Mouse (Mus musculus): ENCODE measurements around the gene N4bp3.
"Not testable (repeated sequence)": the region's sequence is repeated elsewhere in the genome, so short reads cannot be mapped to it uniquely, and the experiment has no call there.

Gene N4bp3

DNA sequence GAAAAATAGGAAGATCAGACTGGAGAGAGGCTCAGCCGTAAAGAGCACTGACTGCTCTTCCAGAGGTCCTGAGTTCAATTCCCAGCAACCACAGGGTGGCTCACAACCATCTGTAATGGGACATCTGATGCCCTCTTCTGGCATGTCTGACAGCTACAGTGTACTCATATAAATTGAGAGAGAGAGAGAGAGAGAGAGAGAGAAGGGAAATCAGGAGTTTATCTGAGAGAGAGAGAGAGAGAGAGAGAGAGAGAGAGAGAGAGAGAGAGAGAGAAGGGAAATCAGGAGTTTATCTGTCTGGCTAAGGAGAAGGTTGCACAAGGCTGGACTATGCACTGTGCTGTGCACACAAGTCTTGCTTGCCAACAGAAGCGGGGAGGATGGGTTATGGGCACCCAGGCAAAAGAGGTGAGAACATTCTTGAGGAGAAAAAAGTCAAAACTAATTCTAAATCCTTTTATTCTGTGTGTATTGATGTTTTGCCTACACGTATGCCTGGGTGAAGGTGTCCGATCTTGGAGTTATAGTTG, 2.3 kb upstream of the N4bp3 start:
- DNase-seq (ENCODE audit: low read depth), result no peak

- DNase-seq (ENCODE audit: low read depth), result no peak
Measured at GRCm38 (mm10) chr11:51650261-51650660, 381 bp downstream of the N4bp3 start.

GRCm38 (mm10) chr11:51649889-51650199, 798 bp downstream of the N4bp3 start:
- no peak for DNase-seq (ENCODE audit: low read depth)

- DNase-seq (ENCODE audit: low read depth), result no peak
Measured at GRCm38 (mm10) chr11:51649111-51649888, 1.3 kb downstream of the N4bp3 start.

DNA sequence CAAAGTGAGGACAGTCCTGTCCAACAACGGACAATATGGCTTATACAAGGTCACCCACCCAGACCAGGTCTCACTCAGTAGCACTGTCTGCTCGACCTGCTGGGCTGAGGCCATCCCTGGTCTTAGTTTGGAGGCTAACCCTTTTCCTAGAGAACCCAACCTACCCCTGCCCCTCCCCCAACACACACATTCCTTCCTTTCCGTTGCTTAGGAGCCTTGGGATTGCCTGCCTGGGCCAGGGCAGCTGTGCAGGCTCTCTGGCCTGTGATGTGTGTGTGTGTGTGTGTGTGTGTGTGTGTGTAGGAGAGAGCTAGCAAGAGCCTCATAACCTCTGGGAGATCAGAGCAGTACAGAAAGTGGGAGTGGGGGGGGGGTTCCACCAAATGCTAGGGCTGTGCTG, 2.1 kb downstream of the N4bp3 start:
- DNase-seq (ENCODE audit: low read depth), result no peak

GRCm38 (mm10) chr11:51646751-51647667, 3.6 kb downstream of the N4bp3 start:
- DNase-seq (ENCODE audit: low read depth), result no peak

DNA sequence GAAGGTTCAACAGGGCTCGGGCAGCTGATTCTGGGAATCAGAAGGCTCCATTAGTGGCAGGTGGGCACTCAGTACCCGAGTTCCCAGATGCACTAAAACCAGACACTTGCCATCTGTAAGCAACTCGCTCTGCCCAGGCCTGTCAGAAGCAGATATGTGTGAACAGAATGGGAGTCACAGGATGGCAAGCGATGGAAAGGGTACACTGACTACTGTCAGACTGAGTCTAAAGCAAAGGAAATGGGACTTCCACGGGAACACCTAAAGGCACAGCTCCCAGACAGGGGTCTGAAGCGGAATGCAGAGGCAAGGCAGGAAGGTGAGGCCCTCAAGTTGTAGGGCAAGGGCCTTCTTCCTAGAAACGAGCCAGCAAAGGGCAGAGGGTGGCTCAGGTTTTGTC, 4.4 kb downstream of the N4bp3 start:
- DNase-seq (ENCODE audit: low read depth), result no peak

- DNase-seq (ENCODE audit: low read depth), result no peak
Measured at GRCm38 (mm10) chr11:51645293-51645692, 5.3 kb downstream of the N4bp3 start.

- DNase-seq (ENCODE audit: low read depth), result no peak
Measured at GRCm38 (mm10) chr11:51644217-51644616, 6.4 kb downstream of the N4bp3 start.

DNA sequence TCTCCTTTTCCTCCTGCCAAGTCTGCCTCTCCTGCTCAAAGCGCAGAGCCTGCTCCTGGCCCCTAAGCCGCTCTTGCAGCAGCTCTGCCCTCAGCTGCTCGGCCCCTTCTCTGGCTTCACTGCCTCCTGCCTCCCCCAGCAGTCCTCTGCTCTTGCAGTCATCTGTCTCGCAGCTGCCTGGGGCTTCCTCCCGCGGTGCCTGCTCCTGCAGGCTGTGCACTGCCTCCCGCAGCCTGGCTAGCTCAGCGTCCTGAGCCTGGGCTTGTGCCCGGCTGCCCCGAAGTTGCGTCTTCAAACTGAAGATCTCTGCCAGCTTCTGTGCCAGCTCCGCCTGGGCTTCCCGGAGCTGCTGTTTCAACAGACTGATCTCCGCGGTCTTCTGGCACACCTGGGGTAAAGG, 6.9 kb downstream of the N4bp3 start:
- DNase-seq (ENCODE audit: low read depth), result no peak

DNA sequence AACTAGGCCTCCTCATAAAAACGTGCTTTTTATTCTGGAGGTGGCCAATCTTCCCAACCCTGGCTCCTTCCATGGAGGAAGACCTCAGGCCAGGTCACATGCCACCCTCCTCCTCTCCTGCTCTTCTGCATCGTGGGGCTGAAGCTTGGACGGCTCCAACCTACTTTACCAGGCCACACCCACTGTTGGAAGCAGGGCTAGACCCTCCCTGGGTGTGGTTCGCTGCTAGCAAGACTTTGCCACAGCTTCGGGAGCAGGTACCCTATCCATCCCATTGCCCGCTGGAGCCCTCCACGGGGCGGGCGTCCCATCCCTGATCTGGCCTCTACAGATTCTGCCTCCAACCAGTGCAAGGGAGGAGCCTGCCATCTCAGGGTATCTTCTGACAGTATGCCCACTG, 7.4 kb downstream of the N4bp3 start:
- no peak for DNase-seq (ENCODE audit: low read depth)

GRCm38 (mm10) chr11:51640748-51641147, 9.9 kb downstream of the N4bp3 start:
- DNase-seq (ENCODE audit: low read depth), result no peak

- DNase-seq (ENCODE audit: low read depth), result no peak
Measured at GRCm38 (mm10) chr11:51638497-51638896, 12.1 kb downstream of the N4bp3 start.

GRCm38 (mm10) chr11:51637971-51638414, 12.6 kb downstream of the N4bp3 start:
- DNase-seq (ENCODE audit: low read depth), result no peak

DNA sequence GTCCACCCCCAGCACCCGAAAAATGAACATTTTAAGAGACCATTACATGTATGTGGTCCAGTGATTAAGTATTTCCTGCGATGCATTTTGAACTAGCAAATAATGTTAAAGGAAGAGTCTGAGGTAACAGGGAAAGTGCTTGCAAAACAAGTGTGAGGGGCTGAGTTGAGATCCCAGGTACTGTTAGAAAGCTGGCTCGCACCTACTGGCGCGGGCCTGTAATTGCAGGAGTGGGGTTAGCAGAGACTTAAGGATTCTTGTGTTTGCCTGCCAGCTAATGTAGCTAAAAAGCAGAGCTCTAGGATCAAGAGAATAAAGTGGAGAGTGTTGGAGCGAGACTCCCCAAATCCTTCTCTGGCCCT, 14.3 kb downstream of the N4bp3 start:
- peak; percentile 60 for DNase-seq (ENCODE audit: low read depth)

GRCm38 (mm10) chr11:51635525-51636322, 14.9 kb downstream of the N4bp3 start, which contains the start of gene Rmnd5b:
Gene Rmnd5b (minus strand): TSS chr11:51635896.
- peak; percentile 61 for DNase-seq (ENCODE audit: low read depth)

- DNase-seq (ENCODE audit: low read depth), result no peak
Measured at GRCm38 (mm10) chr11:51635127-51635524, 15.5 kb downstream of the N4bp3 start.

GRCm38 (mm10) chr11:51633721-51634120, 16.9 kb downstream of the N4bp3 start:
- no peak for DNase-seq (ENCODE audit: low read depth)

DNA sequence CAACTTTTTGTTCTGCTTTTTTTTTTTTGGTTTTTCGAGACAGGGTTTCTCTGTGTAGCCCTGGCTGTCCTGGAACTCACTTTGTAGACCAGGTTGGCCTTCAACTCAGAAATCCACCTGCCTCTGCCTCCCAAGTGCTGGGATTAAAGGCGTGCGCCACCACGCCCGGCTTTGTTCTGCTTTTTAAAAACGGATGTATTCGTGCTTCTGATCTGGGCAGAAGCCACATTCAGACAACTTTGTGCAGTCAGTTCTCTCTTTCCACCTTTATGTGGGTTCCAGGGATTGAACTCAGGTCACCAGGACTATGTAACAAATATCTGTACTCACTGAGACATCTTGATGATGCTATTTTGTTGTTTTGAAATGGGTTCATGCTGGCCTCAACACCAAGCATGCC, 17.4 kb downstream of the N4bp3 start:
- not testable (repeated sequence) for DNase-seq (ENCODE audit: low read depth)

- no peak for DNase-seq (ENCODE audit: low read depth)
Measured at GRCm38 (mm10) chr11:51632130-51632753, 18.4 kb downstream of the N4bp3 start.

GRCm38 (mm10) chr11:51629651-51630314, 20.9 kb downstream of the N4bp3 start:
- no peak for DNase-seq (ENCODE audit: low read depth)
